Mouse (Mus musculus): ENCODE measurements at regions not wholly inside any gene's neighbourhood (a gene's known extent, or its start where the extent isn't known, plus 50 kb on each side); places are given as distances from the start of the nearest gene placed in this dataset.

GRCm38 (mm10) chr19:52613353-52613752, 349.3 kb downstream of the Ins1 start:
- TF ChIP-seq CTCF (IDR thresholded peaks at IDR 0.05; ENCODE audit: low read depth) (no peak), EP300 (IDR thresholded peaks at IDR 0.05; ENCODE audit: low read depth) (no peak)
